Mouse (Mus musculus) kidney, postnatal 0 days (tissue): Measurements from ENCODE around the gene Atp1a3. TPM values are rescaled to one million over a fixed set of nuclear protein-coding genes. Genes with fewer than 3 reads are reported as not detected.
A peak's percentile ranks its signal among the peaks of the same experiment; 100 is the strongest.

Experiments used
- ATAC-seq: fragments of 200-750 bp; cut with Nextera tagmentation; replicated peaks from 2 replicates; pipeline ENCODE4 v1.8.0; 2017; ENCODE audit warnings: low read depth, moderate number of reproducible peaks, moderate TSS enrichment, moderate library complexity; ENCODE audit not compliant: low FRiP score
- DNase-seq: peaks from one replicate; pipeline ENCODE4 v3.0.0-alpha.2; 2016; ENCODE audit warnings: low spot score
- H3K27ac ChIP-seq: fragments of 300-500 bp; sonication (generic); 2 replicates; pipeline ENCODE4 v1.5.1; 2014; ENCODE audit warnings: mild to moderate bottlenecking
- H3K27me3 ChIP-seq: fragments of 300-500 bp; sonication (generic); 2 replicates; pipeline ENCODE4 v1.6.1; 2014; ENCODE audit warnings: low read length, mixed read lengths; ENCODE audit not compliant: insufficient read depth
- H3K36me3 ChIP-seq: fragments of 300-500 bp; sonication (generic); 2 replicates; pipeline ENCODE4 v1.6.1; 2014; ENCODE audit warnings: low read length, mixed read lengths; ENCODE audit not compliant: insufficient read depth
- H3K4me1 ChIP-seq: fragments of 300-500 bp; sonication (generic); replicated peaks from 2 replicates; pipeline ENCODE4 v1.6.1; 2014; ENCODE audit warnings: antibody characterized with exemption, low read length, mixed read lengths; ENCODE audit not compliant: insufficient read depth
- H3K4me2 ChIP-seq: fragments of 300-500 bp; sonication (generic); 2 replicates; pipeline ENCODE4 v1.6.1; 2014; ENCODE audit warnings: mild to moderate bottlenecking, low read length, moderate library complexity, mixed read lengths
- H3K4me3 ChIP-seq: fragments of 300-500 bp; sonication (generic); replicated peaks from 2 replicates; pipeline ENCODE4 v1.5.1; 2014; ENCODE audit warnings: low read depth, low read length
- H3K9ac ChIP-seq: fragments of 300-500 bp; sonication (generic); 2 replicates; pipeline ENCODE4 v1.6.1; 2014; ENCODE audit warnings: low read depth, low read length
- H3K9me3 ChIP-seq: fragments of 300-500 bp; sonication (generic); replicated peaks from 2 replicates; pipeline ENCODE4 v1.6.1; 2016; ENCODE audit warnings: low read length, inconsistent platforms, mixed read lengths
- CTCF ChIP-seq: IDR thresholded peaks from 2 replicates; pipeline ENCODE4 v1.5.1; 2016; ENCODE audit warnings: antibody characterized with exemption, low read depth, mild to moderate bottlenecking, moderate library complexity
- WGBS: fragments of 180-500 bp; shearing (Covaris S2); extraction: QIAGEN DNeasy Blood & Tissue Kit; methylation state at CpG from one replicate; pipeline ENCODE4 v1.1.7; 2014; 5-methylcytosine and 5-hydroxymethylcytosine counted together
- polyA plus RNA-seq: library from polyadenylated mRNA; unstranded; fragments of >200 nt; fragmentation: Nextera tagmentation; extraction: Ambion mirVana; gene quantifications from 2 replicates; pipeline ENCODE4 v1.2.1, GENCODE M21; 2015

Gene Atp1a3
- polyA plus RNA-seq, 1 experiment from 2014 or later, result 0.36 TPM

DNA sequence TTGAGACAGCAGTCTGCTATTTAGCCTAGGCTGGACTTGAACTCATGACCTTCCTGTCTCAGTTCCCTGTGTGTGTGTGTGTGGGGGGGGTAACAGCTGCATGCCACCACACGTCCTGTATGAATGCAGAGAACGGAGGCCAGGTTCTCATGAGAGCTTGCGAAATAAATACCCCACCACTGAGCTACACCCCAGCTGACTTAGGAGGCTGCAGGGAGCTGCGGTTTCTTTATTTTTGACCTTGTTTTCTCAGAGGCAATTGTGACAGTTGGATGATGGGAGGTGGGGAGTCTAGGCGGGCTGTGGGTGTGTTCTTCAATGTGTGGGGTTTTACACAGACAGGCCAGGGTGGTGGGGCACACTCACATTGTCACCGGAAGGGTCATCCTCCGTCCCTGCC is 5.5 kb downstream of the Atp1a3 start:
- Histone ChIP-seq H3K4me2 (no peak overlapping the region), H3K4me1 (no peaks in the 10 kb centered on the region; the same call in 1 of the 2 replicates), H3K27me3 (no peaks in the 10 kb centered on the region), H3K9me3 (no peaks in the 10 kb centered on the region), H3K9ac (no peak overlapping the region), H3K4me3 (no peak overlapping the region), H3K36me3 (no peaks in the 10 kb centered on the region), H3K27ac (no peak overlapping the region)
- 63% methylated on average over 7 of the region's 7 CpGs for WGBS
- no peak for DNase-seq
- no peak for TF ChIP-seq CTCF
- ATAC-seq, result no peak

DNA sequence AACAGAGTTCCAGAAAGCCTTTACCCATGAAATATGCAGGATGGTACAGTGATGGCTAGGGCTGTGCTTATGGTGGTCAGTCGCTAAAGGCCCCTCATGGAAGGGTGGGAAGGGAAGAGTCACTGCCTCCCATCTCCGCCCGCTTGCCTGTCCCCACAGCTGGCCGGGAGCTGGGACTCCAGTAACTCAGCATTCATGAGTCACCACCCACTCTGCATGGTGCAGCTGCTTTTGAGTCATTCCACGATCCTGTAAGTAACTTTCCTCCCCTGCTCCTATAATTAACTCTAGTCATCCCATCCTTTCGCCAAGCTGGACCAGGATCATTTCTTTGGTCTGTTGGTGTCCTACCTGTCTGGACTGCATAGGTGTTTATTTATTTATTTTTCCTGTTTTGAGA is 12.7 kb downstream of the Atp1a3 start:
- Histone ChIP-seq H3K9me3 (no peaks in the 10 kb centered on the region), H3K27ac (no peak overlapping the region), H3K4me2 (no peak overlapping the region), H3K36me3 (no peaks in the 10 kb centered on the region), H3K9ac (no peak overlapping the region), H3K4me1 (no peaks in the 10 kb centered on the region), H3K27me3 (no peaks in the 10 kb centered on the region), H3K4me3 (no peak overlapping the region)
- DNase-seq (no peak), ATAC-seq (no peak)
- no peak for TF ChIP-seq CTCF
- WGBS, result 62% methylated on average over 6 of the region's 6 CpGs

DNA sequence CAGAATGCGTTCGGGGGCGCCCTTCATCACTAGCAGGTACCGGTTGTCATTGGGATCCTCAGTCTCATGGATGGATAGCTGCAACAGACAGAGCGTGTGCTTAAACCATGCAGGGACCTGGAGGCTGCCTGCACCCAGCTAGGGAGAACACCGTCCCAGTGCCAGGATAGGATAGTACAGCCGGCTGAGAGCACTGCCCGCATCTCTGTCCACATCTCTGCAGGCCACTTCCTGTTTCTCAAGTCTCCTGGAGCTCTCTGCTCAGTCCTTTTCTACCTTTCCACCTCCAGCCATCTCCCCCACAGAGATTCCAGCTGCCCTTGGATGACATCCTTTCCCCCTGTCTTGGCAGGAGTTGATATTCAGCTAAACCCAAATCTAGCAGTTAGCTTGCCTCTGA is 15.3 kb downstream of the Atp1a3 start:
- H3K4me1 ChIP-seq, result no peaks in the 10 kb centered on the region
- H3K36me3 ChIP-seq, result no peaks in the 10 kb centered on the region
- no peak overlapping the region for H3K4me3 ChIP-seq
- 85% methylated on average over 8 of the region's 8 CpGs for WGBS
- DNase-seq (no peak), ATAC-seq (no peak)
- no peak overlapping the region for H3K4me2 ChIP-seq
- no peaks in the 10 kb centered on the region for H3K9me3 ChIP-seq
- no peaks in the 10 kb centered on the region for H3K27me3 ChIP-seq
- H3K9ac ChIP-seq, result no peak overlapping the region
- no peak overlapping the region for H3K27ac ChIP-seq
- TF ChIP-seq CTCF, result no peak

DNA sequence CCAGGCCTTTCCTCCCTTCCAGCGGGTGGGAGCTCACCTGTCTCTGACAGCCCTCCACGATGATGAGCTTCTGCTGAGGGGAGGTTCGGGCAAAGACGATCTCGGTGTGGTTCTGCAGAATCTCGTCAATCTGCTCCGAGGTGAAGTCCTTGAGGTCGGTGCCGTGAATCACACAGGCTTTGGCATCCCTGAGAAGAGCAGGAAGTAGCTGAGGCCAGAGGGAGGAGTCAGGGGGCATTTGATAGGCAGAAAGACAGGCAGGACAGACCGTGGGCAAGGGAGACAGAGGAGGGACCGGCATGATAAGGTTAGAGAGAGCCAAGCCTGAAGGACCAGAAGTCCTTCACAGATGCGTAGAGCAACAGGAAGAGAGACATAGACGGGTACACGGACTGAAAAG is 17.8 kb downstream of the Atp1a3 start:
- no peaks in the 10 kb centered on the region for H3K4me1 ChIP-seq
- no peak overlapping the region for H3K9ac ChIP-seq
- 77% methylated on average over 14 of the region's 14 CpGs for WGBS
- H3K27ac ChIP-seq, result no peak overlapping the region
- ATAC-seq, result no peak
- no peaks in the 10 kb centered on the region for H3K9me3 ChIP-seq
- H3K4me2 ChIP-seq, result no peak overlapping the region
- no peaks in the 10 kb centered on the region for H3K27me3 ChIP-seq
- no peak for TF ChIP-seq CTCF
- no peaks in the 10 kb centered on the region for H3K36me3 ChIP-seq
- no peak overlapping the region for H3K4me3 ChIP-seq
- no peak for DNase-seq

DNA sequence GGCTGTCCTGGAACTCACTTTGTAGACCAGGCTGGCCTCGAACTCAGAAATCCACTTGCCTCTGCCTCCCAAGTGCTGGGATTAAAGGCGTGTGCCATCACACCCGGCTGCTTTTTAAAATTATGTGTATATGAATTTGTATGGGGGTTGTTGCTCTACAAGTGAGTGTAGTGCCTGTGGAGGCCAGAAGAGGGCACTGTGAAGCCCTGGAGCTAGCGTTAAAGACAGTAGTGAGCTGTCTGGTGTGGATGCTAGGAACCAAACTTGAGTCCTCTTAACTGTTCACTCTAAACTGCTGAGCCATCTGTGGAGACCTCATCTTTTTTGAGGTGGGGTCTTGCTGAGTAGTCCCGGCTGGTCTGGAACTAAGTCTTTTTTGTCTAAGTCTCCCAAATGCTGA is 20.0 kb downstream of the Atp1a3 start:
- TF ChIP-seq CTCF, result peak; percentile 30; the same call in 1 of the 2 replicates
- H3K27ac ChIP-seq, result no peak overlapping the region
- H3K4me1 ChIP-seq, result no peaks in the 10 kb centered on the region
- no peaks in the 10 kb centered on the region for H3K9me3 ChIP-seq
- 69% methylated on average over 5 of the region's 5 CpGs for WGBS
- H3K4me2 ChIP-seq, result no peak overlapping the region
- H3K27me3 ChIP-seq, result no peaks in the 10 kb centered on the region
- ATAC-seq (no peak), DNase-seq (no peak)
- no peak overlapping the region for H3K4me3 ChIP-seq
- no peak overlapping the region for H3K9ac ChIP-seq
- H3K36me3 ChIP-seq, result no peaks in the 10 kb centered on the region

DNA sequence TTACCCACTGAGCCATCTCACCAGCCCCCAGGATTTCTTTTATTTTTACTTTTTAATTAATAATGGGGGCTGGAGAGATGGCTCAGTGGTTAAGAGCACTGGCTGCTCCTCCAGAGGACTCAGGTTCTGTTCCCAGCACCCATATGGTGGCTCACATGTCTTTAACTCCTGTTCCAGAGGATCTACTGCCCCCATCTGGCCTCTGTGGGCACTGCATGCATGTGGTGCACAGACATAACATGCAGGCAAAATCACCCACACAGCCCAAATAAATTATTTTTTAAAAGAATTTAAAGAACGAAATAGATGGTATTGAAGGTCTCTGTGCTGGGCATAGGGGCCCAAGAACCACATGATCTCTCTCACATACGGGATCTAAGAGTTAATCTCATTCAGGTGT is 21.5 kb downstream of the Atp1a3 start:
- Histone ChIP-seq H3K4me2 (no peak overlapping the region), H3K36me3 (no peaks in the 10 kb centered on the region), H3K4me3 (no peak overlapping the region), H3K9me3 (no peaks in the 10 kb centered on the region), H3K9ac (no peak overlapping the region), H3K4me1 (no peaks in the 10 kb centered on the region), H3K27me3 (no peaks in the 10 kb centered on the region), H3K27ac (no peak overlapping the region)
- TF ChIP-seq CTCF, result 0 out of 2 replicates have a peak, but pooled peaks have one; percentile 4
- 89% methylated on average over 2 of the region's 2 CpGs for WGBS
- DNase-seq (no peak), ATAC-seq (no peak)

DNA sequence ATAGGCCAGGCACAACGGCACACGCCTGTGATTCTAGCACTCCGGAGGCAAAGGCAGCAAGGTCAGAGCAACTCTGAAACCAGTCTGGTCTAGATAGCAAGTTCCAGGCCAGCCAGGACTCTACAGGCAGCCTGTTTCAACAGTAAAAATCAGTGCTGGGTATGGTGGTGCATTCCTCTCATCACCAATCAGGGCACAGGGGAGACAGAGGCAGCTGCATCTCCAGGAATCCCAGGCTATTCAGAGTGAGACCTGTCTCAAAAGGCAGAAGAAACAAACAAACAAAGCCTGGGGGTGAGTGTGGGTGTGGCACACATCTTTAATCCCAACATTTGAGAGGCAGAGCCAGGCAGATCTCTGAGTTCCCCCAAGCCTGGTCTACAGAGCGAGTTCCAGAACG is 22.4 kb downstream of the Atp1a3 start:
- H3K4me2 ChIP-seq, result no peak overlapping the region
- H3K27ac ChIP-seq, result no peak overlapping the region
- H3K36me3 ChIP-seq, result no peaks in the 10 kb centered on the region
- no peak overlapping the region for H3K9ac ChIP-seq
- ATAC-seq, result no peak
- H3K4me1 ChIP-seq, result no peaks in the 10 kb centered on the region
- no peak for TF ChIP-seq CTCF
- no peak overlapping the region for H3K4me3 ChIP-seq
- no peaks in the 10 kb centered on the region for H3K9me3 ChIP-seq
- H3K27me3 ChIP-seq, result no peaks in the 10 kb centered on the region
- WGBS, result 78% methylated on average over 5 of the region's 5 CpGs
- DNase-seq, result no peak
